Mouse (Mus musculus): ENCODE measurements around the gene Atp10a. TPM values are rescaled to one million over a fixed set of nuclear protein-coding genes. Genes with fewer than 3 reads are reported as not detected.

Atp10a gene
- polyA plus RNA-seq, 1 experiment: not detected

DNA sequence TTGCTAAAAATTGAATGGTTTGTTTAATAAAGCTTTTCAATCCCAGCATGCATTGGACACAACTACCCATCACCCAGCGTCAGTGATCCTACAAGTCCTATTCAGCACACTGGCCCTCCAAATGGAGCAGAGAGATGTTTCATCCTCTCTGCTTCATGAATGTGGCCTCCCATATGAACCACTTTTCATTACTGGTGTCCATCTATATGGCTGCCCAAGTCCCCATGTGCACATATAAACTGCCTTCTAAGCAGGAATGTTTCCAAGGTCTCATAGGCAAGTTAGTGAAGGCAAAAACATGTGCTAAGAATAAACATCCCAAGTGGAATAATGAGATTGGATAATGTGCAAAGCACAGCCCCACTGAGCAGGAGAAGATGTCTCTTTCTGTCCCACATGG is 217.7 kb downstream of the Atp10a start:
- Histone ChIP-seq H3K9me3 (ENCODE audit: control insufficient read depth, low read length) (no peaks in the 10 kb centered on the region), H3K4me3 (replicated peaks) (no peak overlapping the region), H3K4me1 (ENCODE audit: control insufficient read depth) (no peaks in the 10 kb centered on the region), H3K36me3 (ENCODE audit: control insufficient read depth) (no peaks in the 10 kb centered on the region), H3K27me3 (ENCODE audit: control insufficient read depth) (no peaks in the 10 kb centered on the region)
- TF ChIP-seq TAL1 (IDR thresholded peaks at IDR 0.05; ENCODE audit: low read length) (no peak), GATA1 (IDR thresholded peaks at IDR 0.05; ENCODE audit: low read length) (no peak)

All from erythroblast, embryonic 14.5 days (primary cell).